Comparison of ENCODE assay signal across 18 mouse cellular contexts in the genomic region with DNA sequence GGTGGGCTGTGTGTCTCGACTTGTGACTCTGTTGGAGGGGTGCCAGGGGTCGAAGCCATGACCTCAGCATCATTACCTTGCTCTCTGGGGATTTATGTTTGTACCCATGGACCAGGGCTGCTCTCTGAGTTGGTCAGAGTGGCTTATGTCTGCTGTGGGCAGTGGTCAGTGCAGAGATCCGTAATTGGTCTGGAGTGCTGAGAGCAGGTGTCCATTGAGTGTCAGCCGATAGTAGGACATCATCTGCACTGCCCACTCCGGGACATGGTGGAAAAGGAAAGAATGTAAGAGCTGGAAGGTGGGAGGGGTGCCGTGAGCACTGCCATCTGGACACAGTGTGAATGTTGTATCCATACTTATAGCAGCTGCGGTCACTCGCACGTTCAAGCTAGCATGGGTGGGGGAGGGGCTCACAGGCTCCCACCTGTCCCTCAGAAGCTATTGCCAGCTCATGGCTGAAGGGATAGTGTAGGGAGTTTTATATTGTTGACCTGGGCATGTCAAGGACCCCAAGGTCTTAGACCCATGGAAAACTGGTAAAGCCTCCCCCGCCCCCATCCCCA.
DNase-seq lines count a peak whose midpoint lies in the region; ATAC-seq and TF ChIP-seq lines count a peak whose summit lies in the region.
"Had no signal": no experiment of that assay in that cellular context is flagged by ENCODE, and none has a peak within 500 bp of the region (broad histone marks: within the 10 kb centered on the region; RNA-seq: fewer than 3 reads in every experiment).

No protein-coding gene starts in this region.

- no peak overlapping the region for H3K4me3 ChIP-seq in cerebellum, adult 2 months (replicated peaks; ENCODE audit: insufficient read depth, low read depth, low read length)
- no peak overlapping the region for H3K4me3 ChIP-seq in intestine, embryonic 16.5 days (ENCODE audit: low read length)
- H3K4me3 ChIP-seq in intestine, postnatal 0 days (ENCODE audit: low read depth, low read length) = no peak overlapping the region
- H3K4me3 ChIP-seq in neural tube, embryonic 12.5 days = no peak overlapping the region
- H3K4me3 ChIP-seq: intestine, embryonic 15.5 days; liver, embryonic 12.5 days; lung, embryonic 15.5 days had no signal

- no peak for TF ChIP-seq POLR2A in cerebellum, adult 2 months (IDR thresholded peaks at IDR 0.05; ENCODE audit: borderline replicate concordance, insufficient read depth, low read length)

- peak; percentile 41 to 63 for DNase-seq in cerebellum, postnatal 14 days
- no peak for DNase-seq in cerebellum, adult 2 months
- DNase-seq in neural tube, embryonic 10.5 days (ENCODE audit: extremely low spot score, low spot score) = no peak
- DNase-seq in retina, embryonic 14.5 days (ENCODE audit: low spot score) = peak; percentile 49
- DNase-seq in adrenal gland, postnatal 4 days (ENCODE audit: low spot score in 2 of 2) = no peak
- DNase-seq: adrenal gland, postnatal 25 days; gastrocnemius, postnatal 25 days; heart, postnatal 14 days; kidney, postnatal 14 days; layer of hippocampus, adult 9-11 months; thymus, postnatal 36 days had no signal

- WGBS in cerebellum, adult 2 months = 26% methylated on average over 10 of the region's 10 CpGs
- WGBS in intestine, embryonic 16.5 days = 64% methylated on average over 10 of the region's 10 CpGs
- WGBS in intestine, postnatal 0 days = 71% methylated on average over 10 of the region's 10 CpGs
- WGBS in neural tube, embryonic 12.5 days = 77% methylated on average over 10 of the region's 10 CpGs

- no peaks in the 10 kb centered on the region for H3K9me3 ChIP-seq in intestine, embryonic 16.5 days (ENCODE audit: control insufficient read depth, low read length)
- no peaks in the 10 kb centered on the region for H3K9me3 ChIP-seq in intestine, postnatal 0 days (ENCODE audit: control insufficient read depth)
- no peaks in the 10 kb centered on the region for H3K9me3 ChIP-seq in neural tube, embryonic 12.5 days
- H3K9me3 ChIP-seq: intestine, embryonic 15.5 days; liver, embryonic 12.5 days; lung, embryonic 15.5 days had no signal

- no peak overlapping the region for H3K4me2 ChIP-seq in intestine, embryonic 16.5 days (ENCODE audit: low read depth, low read length)
- no peak overlapping the region for H3K4me2 ChIP-seq in intestine, postnatal 0 days (replicated peaks; ENCODE audit: low read depth)
- no peak overlapping the region for H3K4me2 ChIP-seq in neural tube, embryonic 12.5 days (replicated peaks)
- H3K4me2 ChIP-seq: intestine, embryonic 15.5 days; liver, embryonic 12.5 days; lung, embryonic 15.5 days had no signal

- 0 out of 2 replicates have a peak, but pooled peaks have one; percentile 19 for ATAC-seq in intestine, embryonic 16.5 days
- no peak for ATAC-seq in intestine, postnatal 0 days
- ATAC-seq in neural tube, embryonic 12.5 days (ENCODE audit: low FRiP score, low read depth) = 0 out of 2 replicates have a peak, but pooled peaks have one; percentile 41
- ATAC-seq: intestine, embryonic 15.5 days; liver, embryonic 12.5 days had no signal

- no peaks in the 10 kb centered on the region for H3K27me3 ChIP-seq in cerebellum, adult 2 months (ENCODE audit: control insufficient read depth, insufficient read depth, low read length)
- no peaks in the 10 kb centered on the region for H3K27me3 ChIP-seq in intestine, embryonic 16.5 days (replicated peaks; ENCODE audit: control insufficient read depth, insufficient read depth, low read length)
- no peaks in the 10 kb centered on the region for H3K27me3 ChIP-seq in intestine, postnatal 0 days (replicated peaks; ENCODE audit: control insufficient read depth, insufficient read depth, low read length)
- no peaks in the 10 kb centered on the region for H3K27me3 ChIP-seq in neural tube, embryonic 12.5 days (replicated peaks)
- H3K27me3 ChIP-seq: CH12.LX; intestine, embryonic 15.5 days; liver, embryonic 12.5 days; lung, embryonic 15.5 days had no signal

- no peaks in the 10 kb centered on the region; the same call in 1 of the 2 replicates for H3K4me1 ChIP-seq in cerebellum, adult 2 months (ENCODE audit: control insufficient read depth, insufficient read depth, low read length)
- peaks cover 6% of the 10 kb centered on the region; the same call in 1 of the 2 replicates for H3K4me1 ChIP-seq in intestine, embryonic 16.5 days (ENCODE audit: control insufficient read depth, insufficient read depth, low read length)
- H3K4me1 ChIP-seq in intestine, postnatal 0 days (replicated peaks; ENCODE audit: control insufficient read depth, insufficient read depth, low read length) = no peaks in the 10 kb centered on the region
- H3K4me1 ChIP-seq in neural tube, embryonic 12.5 days = 0 out of 2 replicates have a peak, but pooled peaks cover 7% of the 10 kb centered on the region

- H3K36me3 ChIP-seq in intestine, embryonic 16.5 days (ENCODE audit: control insufficient read depth, insufficient read depth, low read length) = no peaks in the 10 kb centered on the region
- no peaks in the 10 kb centered on the region for H3K36me3 ChIP-seq in intestine, postnatal 0 days (ENCODE audit: control insufficient read depth, insufficient read depth)
- no peaks in the 10 kb centered on the region for H3K36me3 ChIP-seq in neural tube, embryonic 12.5 days
- H3K36me3 ChIP-seq: intestine, embryonic 15.5 days; liver, embryonic 12.5 days; lung, embryonic 15.5 days had no signal

- H3K9ac ChIP-seq in intestine, embryonic 16.5 days (ENCODE audit: low read depth, low read length) = no peak overlapping the region
- no peak overlapping the region for H3K9ac ChIP-seq in intestine, postnatal 0 days (ENCODE audit: low read depth, low read length)
- no peak overlapping the region for H3K9ac ChIP-seq in neural tube, embryonic 12.5 days
- H3K9ac ChIP-seq: intestine, embryonic 15.5 days; liver, embryonic 12.5 days; lung, embryonic 15.5 days had no signal

- H3K27ac ChIP-seq in cerebellum, adult 2 months (ENCODE audit: insufficient read depth, low read length) = no peak overlapping the region
- no peak overlapping the region for H3K27ac ChIP-seq in intestine, embryonic 16.5 days (ENCODE audit: low read length)
- H3K27ac ChIP-seq in intestine, postnatal 0 days (ENCODE audit: low read depth, low read length) = no peak overlapping the region
- H3K27ac ChIP-seq in neural tube, embryonic 12.5 days = no peak overlapping the region
- H3K27ac ChIP-seq: intestine, embryonic 15.5 days; liver, embryonic 12.5 days; lung, embryonic 15.5 days had no signal

- TF ChIP-seq CTCF in cerebellum, adult 2 months (IDR thresholded peaks at IDR 0.05; ENCODE audit: borderline replicate concordance, insufficient read depth, low read depth, low read length) = no peak
- TF ChIP-seq CTCF in intestine, postnatal 0 days (IDR thresholded peaks at IDR 0.05; ENCODE audit: low read depth) = no peak

Comparison
In these comparisons a context has a peak if more than half of its experiments do, and no peak if none do; other contexts are left out.
1. DNase-seq: peak in cerebellum, postnatal 14 days (2 of 2) and retina, embryonic 14.5 days (single experiment); none in cerebellum, adult 2 months (0 of 2), neural tube, embryonic 10.5 days (single experiment) and adrenal gland, postnatal 4 days (0 of 2).